Mouse (Mus musculus) embryo, embryonic 9.5 days (tissue): ENCODE measurements around the gene Ccdc51.

Experiments
- DNase-seq: peaks from one replicate; pipeline ENCODE4 v3.0.0-alpha.2; 2017; ENCODE audit errors: extremely low spot score

Gene Ccdc51

DNA sequence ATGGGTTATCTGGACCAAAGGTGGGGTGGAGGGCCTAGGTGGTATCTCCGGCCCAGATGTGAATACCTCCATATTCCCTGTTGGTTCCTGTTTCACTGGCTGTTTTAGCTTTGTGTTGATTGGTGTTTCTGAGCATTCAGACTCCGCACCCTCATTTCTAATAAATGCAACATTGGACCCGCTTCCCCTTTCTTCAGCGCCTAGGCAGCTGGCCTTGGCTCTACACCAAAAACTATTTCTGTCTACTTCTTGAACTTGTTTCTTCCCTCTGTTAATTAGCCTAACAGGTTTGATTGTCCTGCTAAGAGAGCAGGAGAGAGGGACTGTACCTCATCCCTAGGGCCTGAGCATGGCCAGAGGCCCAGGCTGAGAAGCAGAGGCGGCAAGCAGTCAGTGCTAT lies 24.8 kb upstream of the Ccdc51 start:
- DNase-seq = no peak

- no peak for DNase-seq
These were observed 24.1 kb upstream of the Ccdc51 start for GRCm38 (mm10) chr9:109058006-109058765.

DNA sequence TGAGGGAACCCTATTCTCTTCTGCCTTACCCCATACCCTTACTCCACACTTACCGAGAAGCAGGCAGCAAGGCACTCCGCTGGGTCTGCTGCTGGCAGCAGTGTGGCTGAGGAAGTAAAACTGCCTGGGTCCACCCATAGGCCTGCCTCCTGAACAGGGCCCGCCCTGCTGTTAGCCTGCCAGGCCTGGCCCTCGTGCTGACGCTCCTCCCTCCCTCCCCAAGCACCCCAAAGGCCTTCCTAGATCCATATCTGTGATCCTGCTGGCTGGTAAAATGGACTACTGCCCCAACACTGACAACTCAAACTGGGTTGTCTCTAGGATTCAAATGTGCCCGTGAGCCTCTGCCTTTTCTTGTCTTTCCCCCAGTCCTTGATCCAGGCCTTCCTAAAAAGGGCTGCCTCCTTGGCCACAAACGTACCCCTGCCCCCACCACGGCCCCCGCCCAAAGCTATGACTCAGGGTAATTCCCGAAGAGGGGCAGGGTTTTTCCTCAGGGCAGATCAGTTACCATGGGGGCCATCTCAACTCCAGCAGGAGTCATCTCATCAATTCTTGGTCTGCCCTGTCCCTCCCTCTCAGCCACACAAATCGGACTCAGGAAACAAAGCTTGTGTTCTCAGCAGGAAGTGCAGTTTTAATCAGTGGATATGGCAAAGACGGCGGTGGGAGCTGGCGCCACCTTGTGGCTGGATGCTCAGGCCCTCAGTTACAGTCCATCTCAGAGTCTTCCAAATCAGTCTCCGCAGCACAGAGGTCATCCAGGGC lies 23.0 kb upstream of the Ccdc51 start, which contains the start of gene Trex1:
TSS of gene Trex1 (minus strand) at position 599 of the 768 bp plus-strand sequence.
- peak; percentile 85 for DNase-seq

GRCm38 (mm10) chr9:109060184-109060897 lies 22.0 kb upstream of the Ccdc51 start:
- no peak for DNase-seq

DNA sequence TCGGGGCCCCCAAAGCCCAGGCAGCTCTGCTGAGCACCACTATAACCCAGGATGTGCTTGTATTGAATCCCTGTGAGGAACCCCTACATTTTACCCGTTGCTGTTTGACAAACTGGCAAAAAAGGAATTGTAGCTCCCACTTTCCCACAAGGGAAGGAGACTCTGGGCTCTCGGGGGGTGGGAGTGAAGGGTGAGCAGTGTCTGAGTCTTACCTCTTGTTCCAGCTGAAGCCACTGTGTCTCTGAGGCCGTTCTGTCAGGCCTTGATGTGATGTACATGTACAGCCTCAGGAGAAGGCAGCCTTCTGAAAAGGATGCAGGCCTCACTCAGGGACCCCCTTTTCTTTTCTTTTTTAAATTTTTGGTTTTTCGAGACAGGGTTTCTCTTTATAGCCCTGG lies 21.4 kb upstream of the Ccdc51 start:
- DNase-seq = no peak

- no peak for DNase-seq
These were observed 14.1 kb upstream of the Ccdc51 start for GRCm38 (mm10) chr9:109068095-109068735.

GRCm38 (mm10) chr9:109073661-109074573 lies 8.4 kb upstream of the Ccdc51 start, which contains the start of gene Atrip:
Atrip (minus strand) TSS chr9:109074124.
- DNase-seq = peak; percentile 91

GRCm38 (mm10) chr9:109080516-109080915 lies 1.8 kb upstream of the Ccdc51 start:
- no peak for DNase-seq

DNA sequence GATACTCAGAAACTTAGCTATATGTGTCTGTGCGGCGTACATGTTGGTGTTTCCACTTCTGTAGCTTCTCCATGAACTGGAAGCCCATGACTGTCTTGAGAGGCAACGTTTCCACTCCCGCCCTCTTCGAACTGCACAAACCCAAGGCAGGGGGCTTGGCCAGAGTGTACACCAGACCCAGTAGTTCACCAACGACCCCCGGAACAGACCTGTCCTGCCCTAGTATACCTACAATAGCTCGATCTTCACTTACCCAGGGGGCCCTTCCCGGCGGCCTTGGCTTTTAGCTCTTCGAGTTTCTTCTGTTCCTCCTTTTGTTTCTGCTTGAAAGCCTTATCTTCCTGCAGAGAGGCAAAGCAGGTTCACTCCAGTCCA lies 557 bp upstream of the Ccdc51 start:
- no peak for DNase-seq

DNA sequence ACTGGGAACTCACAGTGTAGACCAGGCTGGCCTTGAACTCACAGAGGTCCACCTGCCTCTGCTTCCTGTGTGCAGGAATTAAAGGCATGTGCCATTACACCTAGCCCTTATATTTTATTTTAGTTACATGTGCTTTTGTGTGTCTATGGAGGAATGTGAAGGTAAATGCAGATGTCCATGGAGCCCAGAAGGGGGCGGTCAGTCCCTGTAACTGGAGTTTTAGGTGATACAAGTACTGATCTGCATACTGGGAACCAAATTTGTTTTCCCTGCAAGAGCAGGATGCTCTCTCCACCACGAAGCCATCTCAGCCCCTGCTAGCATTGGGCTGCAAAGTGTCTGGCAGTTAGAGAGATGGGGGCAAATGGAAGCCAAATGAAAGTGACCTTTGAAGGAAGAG lies 2.6 kb downstream of the Ccdc51 start:
- no peak for DNase-seq

- peak; percentile 35 for DNase-seq
These were observed 5.7 kb downstream of the Ccdc51 start for GRCm38 (mm10) chr9:109087987-109088386.

DNA sequence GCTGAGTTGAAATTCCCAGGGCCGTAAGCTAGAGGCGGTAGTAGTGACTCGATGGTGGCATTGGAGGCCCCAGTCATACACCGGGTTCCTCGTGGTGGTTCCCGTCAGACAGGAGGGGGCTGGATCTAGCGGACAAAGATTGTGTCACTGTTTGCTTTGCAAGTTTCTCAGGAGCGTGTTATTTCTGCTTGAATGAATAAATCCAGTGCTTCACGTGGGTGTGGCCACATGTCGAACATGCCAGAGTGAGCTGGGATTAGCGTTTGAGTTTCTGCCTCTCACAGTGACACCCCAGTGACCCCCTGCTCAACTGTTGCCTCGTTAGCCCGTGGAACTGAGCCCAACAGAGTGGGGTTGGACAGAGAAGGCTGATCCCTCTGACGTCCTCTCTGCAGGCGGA lies 8.2 kb downstream of the Ccdc51 start:
- no peak for DNase-seq

- DNase-seq = no peak
These were observed 9.5 kb downstream of the Ccdc51 start for GRCm38 (mm10) chr9:109091802-109092201.

GRCm38 (mm10) chr9:109092799-109093198 lies 10.5 kb downstream of the Ccdc51 start:
- DNase-seq = peak; percentile 41

- DNase-seq = no peak
These were observed 11.7 kb downstream of the Ccdc51 start for GRCm38 (mm10) chr9:109093786-109094552.

- DNase-seq = peak; percentile 71
These were observed 12.4 kb downstream of the Ccdc51 start for GRCm38 (mm10) chr9:109094553-109095136.

DNA sequence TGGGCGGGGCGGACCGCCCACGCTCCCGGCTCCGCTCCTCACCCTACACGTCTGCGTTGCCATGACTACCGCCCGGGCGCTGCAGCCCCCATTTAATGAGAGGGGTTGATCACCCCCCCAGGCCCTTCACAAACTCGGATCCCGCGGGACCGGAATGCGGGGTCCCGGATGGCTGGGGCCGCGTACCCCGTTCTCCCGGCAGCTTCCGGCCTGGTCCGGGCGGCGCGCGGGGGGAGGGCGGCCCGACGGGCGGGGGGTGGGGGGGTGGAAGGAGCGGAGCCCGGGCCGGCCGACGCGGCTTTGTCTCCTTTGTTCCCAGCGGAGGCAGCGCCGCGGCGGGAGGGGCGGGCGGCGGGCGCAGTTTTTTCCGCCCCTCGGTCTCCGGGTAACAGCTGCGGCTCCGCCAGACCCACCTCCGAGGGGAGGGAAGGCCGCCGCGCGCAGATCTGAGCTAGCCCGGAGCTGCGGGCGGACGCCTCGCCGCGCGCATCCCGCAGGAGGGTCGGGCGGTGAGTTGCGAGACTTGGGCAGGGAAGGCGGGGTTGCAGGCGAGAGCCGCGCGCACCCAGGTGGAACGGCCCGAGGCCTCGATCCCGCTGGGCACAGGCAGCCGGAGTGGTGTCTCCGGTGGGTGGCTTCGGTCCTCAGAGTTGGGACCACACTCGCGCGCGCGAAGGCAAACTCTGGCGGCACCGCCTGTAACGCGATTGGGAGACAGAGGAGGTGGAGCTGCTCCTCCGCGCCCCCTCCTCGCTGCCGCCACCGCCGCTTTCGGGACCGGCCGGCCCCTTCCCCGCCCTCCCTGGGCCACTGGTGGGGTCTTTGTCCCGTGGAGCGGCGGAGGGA lies 13.1 kb downstream of the Ccdc51 start, which contains the start of gene Plxnb1:
TSS of gene Plxnb1 (plus strand) at position 253 of the 846 bp plus-strand sequence.
- peak; percentile 85 for DNase-seq

- no peak for DNase-seq
These were observed 14.0 kb downstream of the Ccdc51 start for GRCm38 (mm10) chr9:109096251-109096661.

GRCm38 (mm10) chr9:109096856-109097255 lies 14.6 kb downstream of the Ccdc51 start:
- DNase-seq = peak; percentile 28
